Mouse (Mus musculus) stomach, embryonic 15.5 days (tissue): Measurements from ENCODE around the gene Sct. TPM values are rescaled to one million over a fixed set of nuclear protein-coding genes. Genes with fewer than 3 reads are reported as not detected.

ENCODE experiments used
- ATAC-seq: fragments of 200-750 bp; cut with Nextera tagmentation; 2 replicates; pipeline ENCODE4 v1.8.0; 2017; ENCODE audit warnings: low read depth, moderate number of reproducible peaks, moderate TSS enrichment; ENCODE audit not compliant: insufficient read depth, low FRiP score
- H3K27ac ChIP-seq: fragments of 300-500 bp; sonication (generic); 2 replicates; pipeline ENCODE4 v1.5.1; 2015; ENCODE audit warnings: mild to moderate bottlenecking, inconsistent platforms
- H3K27me3 ChIP-seq: fragments of 300-500 bp; sonication (generic); replicated peaks from 2 replicates; pipeline ENCODE4 v1.6.1; 2015; ENCODE audit warnings: inconsistent platforms
- H3K36me3 ChIP-seq: fragments of 300-500 bp; sonication (generic); 2 replicates; pipeline ENCODE4 v1.6.1; 2015; ENCODE audit warnings: inconsistent platforms
- H3K4me1 ChIP-seq: fragments of 300-500 bp; sonication (generic); 2 replicates; pipeline ENCODE4 v1.6.1; 2015; ENCODE audit warnings: inconsistent platforms
- H3K4me2 ChIP-seq: fragments of 300-500 bp; sonication (generic); 2 replicates; pipeline ENCODE4 v1.6.1; 2015; ENCODE audit warnings: mild to moderate bottlenecking, inconsistent platforms
- H3K4me3 ChIP-seq: fragments of 300-500 bp; sonication (generic); replicated peaks from 2 replicates; pipeline ENCODE4 v1.5.1; 2015; ENCODE audit warnings: inconsistent platforms
- H3K9ac ChIP-seq: fragments of 300-500 bp; sonication (generic); 2 replicates; pipeline ENCODE4 v1.6.1; 2015; ENCODE audit warnings: inconsistent platforms
- H3K9me3 ChIP-seq: fragments of 300-500 bp; sonication (generic); 2 replicates; pipeline ENCODE4 v1.6.1; 2016; ENCODE audit warnings: inconsistent platforms
- WGBS: fragments of 180-500 bp; shearing (Covaris S2); methylation state at CpG from one replicate; pipeline ENCODE4 v1.1.7; 2015; 5-methylcytosine and 5-hydroxymethylcytosine counted together
- polyA plus RNA-seq: library from polyadenylated mRNA; unstranded; fragments of >200 nt; fragmentation: Nextera tagmentation; extraction: Ambion mirVana; gene quantifications from 2 replicates; pipeline ENCODE4 v1.2.1, GENCODE M21; 2015

The Sct gene
- 44.2 and 48.8 TPM in 2 replicates for polyA plus RNA-seq

GRCm38 (mm10) chr7:141278766-141279590 is at the start of gene Sct:
TSS of gene Sct (minus strand) at chr7:141279133.
- H3K4me3 ChIP-seq = peak within 1 kb of the TSS; percentile 46
- H3K27ac ChIP-seq = no peak within 1 kb of the TSS
- peaks cover 9% of the 10 kb centered on the region for H3K4me1 ChIP-seq
- WGBS = 5% methylated on average over 46 of the region's 46 CpGs
- H3K9me3 ChIP-seq = no peaks in the 10 kb centered on the region
- no peaks in the 10 kb centered on the region for H3K36me3 ChIP-seq
- peak within 1 kb of the TSS; percentile 95 for H3K4me2 ChIP-seq
- H3K27me3 ChIP-seq = no peaks in the 10 kb centered on the region
- H3K9ac ChIP-seq = peak within 1 kb of the TSS; percentile 29; the same call in 1 of the 2 replicates
- 0 out of 2 replicates have a peak, but pooled peaks have one; percentile 21 for ATAC-seq

GRCm38 (mm10) chr7:141328373-141328990 is 49.5 kb upstream of the Sct start:
- peak overlapping the region; percentile 99 for H3K27ac ChIP-seq
- no peaks in the 10 kb centered on the region for H3K27me3 ChIP-seq
- H3K4me2 ChIP-seq = peak overlapping the region; percentile 99
- no peaks in the 10 kb centered on the region for H3K9me3 ChIP-seq
- peaks cover 22% of the 10 kb centered on the region for H3K4me1 ChIP-seq
- 12% methylated on average over 24 of the region's 24 CpGs for WGBS
- ATAC-seq = peak; percentile 5
- peak overlapping the region; percentile 68 for H3K4me3 ChIP-seq
- peaks cover 5% of the 10 kb centered on the region; the same call in 1 of the 2 replicates for H3K36me3 ChIP-seq
- peak overlapping the region; percentile 53; the same call in 1 of the 2 replicates for H3K9ac ChIP-seq

GRCm38 (mm10) chr7:141327469-141328372 is 48.8 kb upstream of the Sct start, which contains the start of the genes Deaf1 and Tmem80:
TSS of gene Deaf1 (minus strand) at chr7:141327690.
TSS of gene Tmem80 (plus strand) at chr7:141327739.
- H3K27me3 ChIP-seq = no peaks in the 10 kb centered on the region
- peak within 1 kb of the TSS; percentile 99 for H3K27ac ChIP-seq
- H3K36me3 ChIP-seq = peaks cover 8% of the 10 kb centered on the region
- peak; percentile 96 for ATAC-seq
- WGBS = under 1% methylated on average over 103 of the region's 105 CpGs
- H3K4me1 ChIP-seq = peaks cover 22% of the 10 kb centered on the region
- H3K4me3 ChIP-seq = peak within 1 kb of the TSS; percentile 68
- no peaks in the 10 kb centered on the region for H3K9me3 ChIP-seq
- H3K4me2 ChIP-seq = peak within 1 kb of the TSS; percentile 99
- peak within 1 kb of the TSS; percentile 96 for H3K9ac ChIP-seq

GRCm38 (mm10) chr7:141326546-141327446 is 47.9 kb upstream of the Sct start:
- Histone ChIP-seq H3K27me3 (no peaks in the 10 kb centered on the region), H3K4me2 (peak overlapping the region; percentile 99), H3K4me3 (peak overlapping the region; percentile 68), H3K36me3 (peaks cover 17% of the 10 kb centered on the region), H3K9ac (peak overlapping the region; percentile 96), H3K9me3 (no peaks in the 10 kb centered on the region), H3K27ac (peak overlapping the region; percentile 99), H3K4me1 (peaks cover 22% of the 10 kb centered on the region)
- ATAC-seq = no peak
- WGBS = 4% methylated on average over 35 of the region's 35 CpGs

GRCm38 (mm10) chr7:141324686-141325085 is 45.8 kb upstream of the Sct start:
- Histone ChIP-seq H3K27ac (no peak overlapping the region), H3K4me1 (peaks cover 22% of the 10 kb centered on the region), H3K4me2 (no peak overlapping the region), H3K9ac (no peak overlapping the region), H3K9me3 (no peaks in the 10 kb centered on the region), H3K27me3 (no peaks in the 10 kb centered on the region), H3K4me3 (no peak overlapping the region), H3K36me3 (peaks cover 32% of the 10 kb centered on the region)
- no peak for ATAC-seq
- WGBS = 91% methylated on average over 1 of the region's 1 CpGs

GRCm38 (mm10) chr7:141319446-141319845 is 40.5 kb upstream of the Sct start:
- Histone ChIP-seq H3K27ac (no peak overlapping the region), H3K27me3 (no peaks in the 10 kb centered on the region), H3K9ac (no peak overlapping the region), H3K4me1 (0 out of 2 replicates have a peak, but pooled peaks cover 2% of the 10 kb centered on the region), H3K4me2 (no peak overlapping the region), H3K9me3 (no peaks in the 10 kb centered on the region), H3K36me3 (peaks cover 69% of the 10 kb centered on the region), H3K4me3 (no peak overlapping the region)
- ATAC-seq = no peak
- 70% methylated on average over 2 of the region's 2 CpGs for WGBS

GRCm38 (mm10) chr7:141317619-141318132 is 38.7 kb upstream of the Sct start:
- 58% methylated on average over 1 of the region's 1 CpGs for WGBS
- no peaks in the 10 kb centered on the region for H3K27me3 ChIP-seq
- H3K9me3 ChIP-seq = no peaks in the 10 kb centered on the region
- peaks cover 74% of the 10 kb centered on the region for H3K36me3 ChIP-seq
- no peak overlapping the region for H3K4me2 ChIP-seq
- H3K4me1 ChIP-seq = no peaks in the 10 kb centered on the region
- H3K4me3 ChIP-seq = no peak overlapping the region
- no peak for ATAC-seq
- no peak overlapping the region for H3K27ac ChIP-seq
- H3K9ac ChIP-seq = no peak overlapping the region

- H3K4me2 ChIP-seq = no peak overlapping the region
- 0 out of 2 replicates have a peak, but pooled peaks have one; percentile 31 for ATAC-seq
- no peaks in the 10 kb centered on the region for H3K4me1 ChIP-seq
- WGBS = 75% methylated on average over 5 of the region's 5 CpGs
- no peaks in the 10 kb centered on the region for H3K9me3 ChIP-seq
- H3K27ac ChIP-seq = no peak overlapping the region
- H3K27me3 ChIP-seq = no peaks in the 10 kb centered on the region
- H3K4me3 ChIP-seq = no peak overlapping the region
- H3K9ac ChIP-seq = no peak overlapping the region
- peaks cover 65% of the 10 kb centered on the region for H3K36me3 ChIP-seq
Observed at GRCm38 (mm10) chr7:141315974-141316373, 37.0 kb upstream of the Sct start.

- no peak overlapping the region for H3K27ac ChIP-seq
- no peak for ATAC-seq
- 86% methylated on average over 8 of the region's 8 CpGs for WGBS
Observed at GRCm38 (mm10) chr7:141315076-141315475, 36.1 kb upstream of the Sct start.

GRCm38 (mm10) chr7:141314416-141314815 is 35.5 kb upstream of the Sct start:
- Histone ChIP-seq H3K4me3 (no peak overlapping the region), H3K36me3 (peaks cover 69% of the 10 kb centered on the region), H3K27ac (no peak overlapping the region), H3K9me3 (no peaks in the 10 kb centered on the region), H3K4me2 (no peak overlapping the region), H3K9ac (no peak overlapping the region), H3K27me3 (no peaks in the 10 kb centered on the region), H3K4me1 (no peaks in the 10 kb centered on the region)
- 94% methylated on average over 2 of the region's 2 CpGs for WGBS
- no peak for ATAC-seq

More at GRCm38 (mm10) chr7:141315076-141315475, 36.1 kb upstream of the Sct start:
- no peak overlapping the region for H3K9ac ChIP-seq
- H3K36me3 ChIP-seq = peaks cover 67% of the 10 kb centered on the region
- no peak overlapping the region for H3K4me3 ChIP-seq
- H3K4me1 ChIP-seq = no peaks in the 10 kb centered on the region
- no peaks in the 10 kb centered on the region for H3K9me3 ChIP-seq
- H3K4me2 ChIP-seq = no peak overlapping the region
- no peaks in the 10 kb centered on the region for H3K27me3 ChIP-seq
